Mouse (Mus musculus) neural tube, embryonic 14.5 days (tissue): ENCODE measurements around the gene Tamm41. TPM values are rescaled to one million over a fixed set of nuclear protein-coding genes. Genes with fewer than 3 reads are reported as not detected.

Experiments
- ATAC-seq: fragments of 200-750 bp; cut with Nextera tagmentation; 2 replicates; pipeline ENCODE4 v1.8.0; 2017; ENCODE audit warnings: low read depth, mild to moderate bottlenecking, moderate TSS enrichment, moderate library complexity
- H3K27ac ChIP-seq: fragments of 300-500 bp; sonication (generic); 2 replicates; pipeline ENCODE4 v1.5.1; 2014; ENCODE audit warnings: low read depth, mild to moderate bottlenecking, control low read depth, low read length, moderate library complexity, mixed read lengths
- H3K27me3 ChIP-seq: fragments of 300-500 bp; sonication (generic); 2 replicates; pipeline ENCODE4 v1.6.1; 2014; ENCODE audit warnings: low read length; ENCODE audit not compliant: control insufficient read depth, insufficient read depth
- H3K36me3 ChIP-seq: fragments of 300-500 bp; sonication (generic); 2 replicates; pipeline ENCODE4 v1.6.1; 2014; ENCODE audit warnings: low read length, mixed read lengths; ENCODE audit not compliant: control insufficient read depth, insufficient read depth
- H3K4me1 ChIP-seq: fragments of 300-500 bp; sonication (generic); 2 replicates; pipeline ENCODE4 v1.6.1; 2014; ENCODE audit warnings: low read length; ENCODE audit not compliant: control insufficient read depth, insufficient read depth
- H3K4me2 ChIP-seq: fragments of 300-500 bp; sonication (generic); 2 replicates; pipeline ENCODE4 v1.6.1; 2014; ENCODE audit warnings: mild to moderate bottlenecking, low read depth, low read length, control low read depth
- H3K4me3 ChIP-seq: fragments of 300-500 bp; sonication (generic); 2 replicates; pipeline ENCODE4 v1.5.1; 2014; ENCODE audit warnings: low read depth, low read length, control low read depth, mixed read lengths
- H3K9ac ChIP-seq: fragments of 300-500 bp; sonication (generic); replicated peaks from 2 replicates; pipeline ENCODE4 v1.6.1; 2014; ENCODE audit warnings: low read depth, mild to moderate bottlenecking, control low read depth, low read length, mixed read lengths
- H3K9me3 ChIP-seq: fragments of 300-500 bp; sonication (generic); 2 replicates; pipeline ENCODE4 v1.6.1; 2016; ENCODE audit warnings: low read length; ENCODE audit not compliant: control insufficient read depth
- WGBS: fragments of 180-500 bp; shearing (Covaris S2); extraction: QIAGEN DNeasy Blood & Tissue Kit; methylation state at CpG from one replicate; pipeline ENCODE4 v1.1.7; 2014; 5-methylcytosine and 5-hydroxymethylcytosine counted together
- polyA plus RNA-seq: library from polyadenylated mRNA; unstranded; fragments of >200 nt; fragmentation: Nextera tagmentation; extraction: Ambion mirVana; gene quantifications from 2 replicates; pipeline ENCODE4 v1.2.1, GENCODE M21; 2014

The Tamm41 gene
- polyA plus RNA-seq, 1 experiment from 2014 or later = 55.8 TPM

DNA sequence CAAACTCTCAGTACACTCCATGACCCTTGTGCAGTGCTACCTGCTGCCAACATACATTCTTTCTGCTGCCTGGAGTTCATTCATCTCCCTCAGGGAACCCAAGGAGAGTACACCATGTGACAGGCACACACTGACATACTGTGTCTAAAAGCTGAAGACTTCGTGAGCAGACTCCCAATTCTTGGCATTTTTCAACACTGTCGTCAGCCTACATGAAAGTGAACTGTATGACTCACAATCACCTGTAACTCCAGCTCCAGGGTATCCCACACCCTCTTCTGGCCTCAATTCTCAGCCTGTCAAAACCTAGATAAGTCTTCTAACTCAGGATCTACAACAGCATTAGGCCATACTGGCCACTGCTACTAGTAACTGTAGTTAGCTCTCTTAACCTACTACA is 73.4 kb downstream of the Tamm41 start:
- 92% methylated on average over 2 of the region's 2 CpGs for WGBS
- Histone ChIP-seq H3K9ac (no peak overlapping the region), H3K9me3 (no peaks in the 10 kb centered on the region), H3K27ac (no peak overlapping the region), H3K4me3 (no peak overlapping the region), H3K36me3 (no peaks in the 10 kb centered on the region), H3K4me2 (no peak overlapping the region), H3K4me1 (no peaks in the 10 kb centered on the region), H3K27me3 (peaks cover 4% of the 10 kb centered on the region; the same call in 1 of the 2 replicates)
- no peak for ATAC-seq

DNA sequence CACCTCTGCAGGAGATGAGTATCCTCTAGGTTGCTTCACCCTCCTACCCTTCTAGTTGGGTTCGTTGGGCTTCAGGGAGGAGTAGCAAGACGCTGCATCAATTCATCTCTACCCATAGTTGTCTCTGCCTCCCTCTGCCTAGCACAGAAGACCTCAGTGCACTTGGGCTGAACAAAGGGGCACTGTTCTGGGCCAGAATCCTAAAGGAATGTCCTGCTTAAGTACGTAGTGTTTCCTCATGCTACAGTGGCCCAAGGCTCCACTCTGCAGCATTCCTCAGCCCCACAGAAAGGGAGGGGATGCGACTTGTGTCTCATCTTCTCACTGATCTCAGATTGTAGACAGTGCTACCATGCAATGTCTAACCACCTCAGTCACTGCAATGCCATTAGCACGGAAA is 74.0 kb downstream of the Tamm41 start:
- Histone ChIP-seq H3K27me3 (peaks cover 3% of the 10 kb centered on the region; the same call in 1 of the 2 replicates), H3K4me3 (no peak overlapping the region), H3K9me3 (no peaks in the 10 kb centered on the region), H3K4me2 (no peak overlapping the region), H3K36me3 (no peaks in the 10 kb centered on the region), H3K4me1 (no peaks in the 10 kb centered on the region), H3K9ac (no peak overlapping the region), H3K27ac (no peak overlapping the region)
- no peak for ATAC-seq
- 63% methylated on average over 5 of the region's 5 CpGs for WGBS

DNA sequence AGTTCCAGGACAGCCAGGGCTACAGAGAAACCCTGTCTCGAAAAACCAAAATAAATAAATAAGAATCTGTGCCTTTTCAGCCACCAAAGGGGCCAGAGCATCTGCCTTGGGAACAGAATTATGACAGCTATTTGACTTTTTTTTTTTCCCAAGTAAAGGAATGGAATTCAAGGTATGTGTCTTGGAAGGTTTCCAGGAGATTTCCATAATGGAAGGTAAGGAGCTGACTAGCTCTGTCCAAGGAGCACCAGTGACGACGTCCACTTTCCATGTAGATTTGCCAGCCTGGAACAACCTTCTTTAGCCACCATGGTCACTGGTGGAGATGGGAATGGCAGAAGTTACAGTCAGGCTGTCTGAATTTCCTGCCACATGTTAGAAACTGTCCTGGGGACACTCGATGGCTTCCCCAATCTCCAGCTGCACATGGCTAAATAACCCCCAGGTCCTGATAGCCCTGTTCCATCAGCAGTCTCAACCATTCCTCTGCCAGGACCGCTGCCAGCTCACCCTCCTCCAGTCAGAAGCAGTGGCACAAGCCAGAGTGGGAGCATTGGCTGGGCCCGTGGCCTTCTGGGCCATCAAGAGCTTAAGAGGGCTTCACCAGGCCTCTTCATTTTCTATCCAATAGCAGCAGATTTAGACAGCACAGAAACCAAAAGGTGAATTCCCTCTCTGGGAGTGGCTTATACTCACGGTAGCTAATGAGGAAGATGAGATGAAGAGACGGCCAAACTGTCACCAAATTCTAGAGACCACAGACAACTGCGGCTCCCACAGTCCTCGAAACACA is 76.2 kb downstream of the Tamm41 start:
- Histone ChIP-seq H3K36me3 (no peaks in the 10 kb centered on the region), H3K27ac (no peak overlapping the region), H3K9ac (no peak overlapping the region), H3K27me3 (no peaks in the 10 kb centered on the region), H3K4me3 (no peak overlapping the region), H3K4me1 (no peaks in the 10 kb centered on the region), H3K4me2 (no peak overlapping the region), H3K9me3 (no peaks in the 10 kb centered on the region)
- no peak for ATAC-seq
- WGBS = 82% methylated on average over 10 of the region's 10 CpGs

- H3K9me3 ChIP-seq = no peaks in the 10 kb centered on the region
- no peaks in the 10 kb centered on the region for H3K36me3 ChIP-seq
- H3K4me2 ChIP-seq = no peak overlapping the region
- H3K9ac ChIP-seq = no peak overlapping the region
- H3K27me3 ChIP-seq = no peaks in the 10 kb centered on the region
- 85% methylated on average over 6 of the region's 6 CpGs for WGBS
- ATAC-seq = no peak
- no peak overlapping the region for H3K4me3 ChIP-seq
- H3K4me1 ChIP-seq = no peaks in the 10 kb centered on the region
- no peak overlapping the region for H3K27ac ChIP-seq
Observed at GRCm38 (mm10) chr6:114959012-114959398, 78.7 kb downstream of the Tamm41 start.

DNA sequence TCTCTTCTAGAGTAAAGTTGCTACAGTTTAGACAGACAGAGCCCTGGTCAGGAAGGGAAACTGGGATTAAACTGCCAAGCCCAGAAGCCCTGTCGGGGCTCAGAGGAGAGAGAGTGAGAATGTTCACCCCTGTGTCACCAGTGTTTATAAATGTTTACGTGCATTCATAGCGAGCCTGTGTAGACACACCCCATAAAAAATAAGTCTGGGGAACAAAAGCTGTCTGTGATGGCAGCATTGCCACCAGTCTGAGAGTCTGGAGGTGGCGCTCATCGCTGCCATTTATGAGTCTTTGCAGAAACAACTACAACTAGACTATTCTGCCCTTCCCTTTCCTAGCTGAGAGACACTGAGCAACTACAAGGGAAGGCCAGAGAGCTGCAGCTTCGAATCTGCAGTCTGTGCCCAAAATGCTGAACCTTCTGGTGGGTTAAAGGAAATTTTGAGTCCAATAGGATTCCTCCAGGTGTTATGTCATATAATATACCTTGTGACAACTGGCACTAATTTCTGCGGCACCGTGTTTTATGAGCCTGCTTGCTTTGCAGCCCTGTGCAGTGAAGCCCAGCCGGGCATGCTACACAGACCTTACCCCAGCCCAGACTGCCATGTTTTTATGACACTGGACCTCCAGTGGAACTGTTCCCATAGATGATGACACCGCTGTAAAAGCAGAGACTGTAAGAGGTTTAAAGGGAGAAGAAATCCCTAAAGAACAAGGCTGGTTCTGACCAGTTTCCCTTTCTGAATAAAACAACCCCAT is 79.2 kb downstream of the Tamm41 start:
- H3K27me3 ChIP-seq = no peaks in the 10 kb centered on the region
- H3K4me2 ChIP-seq = no peak overlapping the region
- ATAC-seq = no peak
- H3K36me3 ChIP-seq = no peaks in the 10 kb centered on the region
- H3K4me3 ChIP-seq = no peak overlapping the region
- H3K9me3 ChIP-seq = no peaks in the 10 kb centered on the region
- no peak overlapping the region for H3K27ac ChIP-seq
- WGBS = 47% methylated on average over 10 of the region's 10 CpGs
- H3K4me1 ChIP-seq = no peaks in the 10 kb centered on the region
- H3K9ac ChIP-seq = no peak overlapping the region

- Histone ChIP-seq H3K27ac (no peak overlapping the region), H3K9me3 (no peaks in the 10 kb centered on the region), H3K27me3 (no peaks in the 10 kb centered on the region), H3K36me3 (no peaks in the 10 kb centered on the region), H3K4me3 (no peak overlapping the region), H3K4me2 (no peak overlapping the region), H3K4me1 (no peaks in the 10 kb centered on the region), H3K9ac (no peak overlapping the region)
- no peak for ATAC-seq
- 79% methylated on average over 12 of the region's 12 CpGs for WGBS
Observed at GRCm38 (mm10) chr6:114957756-114958155, 79.9 kb downstream of the Tamm41 start.

DNA sequence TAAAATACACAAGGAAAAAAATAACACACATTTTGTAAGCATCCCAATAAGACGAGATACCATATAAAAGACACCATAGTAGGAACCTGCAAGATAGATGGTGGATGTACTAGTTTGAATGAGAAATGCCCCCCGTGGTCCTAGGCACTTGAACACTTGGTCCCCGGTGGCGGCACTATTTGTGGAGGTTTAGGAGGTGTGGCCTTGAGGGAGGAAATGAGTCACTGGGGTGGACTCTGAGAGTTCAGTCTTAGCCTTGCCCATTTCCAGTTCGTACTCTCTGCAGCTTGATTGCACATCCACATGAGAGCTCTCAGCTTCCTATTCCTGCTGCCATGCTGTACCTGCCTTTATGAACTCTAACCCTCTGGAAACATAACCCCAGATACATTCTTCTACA is 83.2 kb downstream of the Tamm41 start:
- ATAC-seq = no peak
- 85% methylated on average over 5 of the region's 5 CpGs for WGBS
- no peaks in the 10 kb centered on the region for H3K27me3 ChIP-seq
- H3K4me1 ChIP-seq = peaks cover 4% of the 10 kb centered on the region; the same call in 1 of the 2 replicates
- no peaks in the 10 kb centered on the region for H3K9me3 ChIP-seq
- H3K4me3 ChIP-seq = no peak overlapping the region
- H3K27ac ChIP-seq = no peak overlapping the region
- no peak overlapping the region for H3K4me2 ChIP-seq
- no peak overlapping the region for H3K9ac ChIP-seq
- no peaks in the 10 kb centered on the region for H3K36me3 ChIP-seq
